Mouse (Mus musculus) embryonic fibroblast, embryonic 13.5 days (primary cell): ENCODE data around the gene Rnf41.

Experiments
- CTCF ChIP-seq: IDR thresholded peaks from 2 replicates; pipeline ENCODE4 v1.5.1; 2011; ENCODE audit warnings: mild to moderate bottlenecking, control low read depth, low read length, moderate library complexity, borderline replicate concordance; ENCODE audit not compliant: insufficient read depth
- POLR2A ChIP-seq: IDR thresholded peaks from 2 replicates; pipeline ENCODE4 v1.6.1; 2011; ENCODE audit warnings: low read depth, mild to moderate bottlenecking, control low read depth, low read length, moderate library complexity

- TF ChIP-seq CTCF (no peak), POLR2A (no peak)
Measured at GRCm38 (mm10) chr10:128489380-128489779, 77.9 kb downstream of the Rnf41 start.
